Comparison of ENCODE assay signal across 8 mouse cellular contexts in the genomic region with DNA sequence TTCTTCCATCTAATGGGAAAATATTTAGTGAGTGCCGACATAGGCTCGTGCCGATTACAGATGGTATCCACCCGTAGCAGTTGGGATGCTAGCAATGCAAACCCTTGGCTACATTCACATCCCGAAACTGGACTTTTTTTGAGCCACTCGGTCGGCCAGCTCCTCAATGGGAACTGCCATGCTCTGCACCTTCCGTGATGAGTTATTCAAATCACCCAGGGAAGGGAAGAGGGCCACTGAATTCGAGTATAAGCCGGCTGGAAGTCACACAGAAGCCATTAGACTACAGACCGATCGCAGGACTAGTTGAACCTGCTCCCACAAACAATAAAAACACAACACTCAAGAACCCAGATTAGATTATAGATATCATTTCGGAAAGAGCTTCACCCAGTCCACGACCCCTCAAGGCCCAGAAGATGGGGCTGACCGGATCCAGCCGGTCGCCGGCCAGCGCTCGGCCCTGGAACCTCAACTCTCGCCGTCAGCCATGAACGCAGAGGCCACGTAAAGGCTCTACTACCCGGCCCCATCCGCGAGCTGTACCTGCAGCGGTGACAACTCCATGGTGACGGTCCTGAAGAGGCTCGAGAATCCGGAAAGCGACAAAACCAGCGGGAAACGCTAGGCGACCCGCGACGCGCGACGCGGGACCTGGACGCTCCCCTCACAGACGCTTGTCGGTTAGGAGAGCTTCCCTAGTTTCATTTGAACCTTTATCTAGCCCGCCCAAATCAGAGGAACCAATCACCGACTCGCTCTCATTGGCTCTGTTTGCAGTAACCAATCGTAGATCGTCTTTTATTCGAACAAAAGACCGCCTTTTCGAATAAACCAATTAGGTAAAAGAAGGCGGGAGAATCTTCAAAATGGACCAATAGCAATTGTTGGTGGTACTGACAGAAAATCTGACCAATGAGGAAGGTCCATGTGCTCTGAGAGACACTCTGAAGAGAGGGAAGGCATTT. TPM values are rescaled to one million over a fixed set of nuclear protein-coding genes. Genes with fewer than 3 reads are reported as not detected.
A peak's percentile ranks its signal among the peaks of the same experiment; 100 is the strongest.
DNase-seq lines count a peak whose midpoint lies in the region; ATAC-seq and TF ChIP-seq lines count a peak whose summit lies in the region.

A gene (minus strand): TSS at position 690 of the 968 bp plus-strand sequence.

- DNase-seq in CD4-positive, CD25-positive, alpha-beta regulatory T cell, adult 2 months (ENCODE audit: low read depth, low spot score): peak; percentile 95
- DNase-seq in brain, embryonic 18.5 days (ENCODE audit: low read depth, low spot score): peak; percentile 98
- DNase-seq in kidney, postnatal 0 days (ENCODE audit: low spot score): peak; percentile 99
- peak; percentile 93 for DNase-seq in liver, embryonic 11.5 days (ENCODE audit: low spot score)
- DNase-seq in naive thymus-derived CD4-positive, alpha-beta T cell, adult 2 months (ENCODE audit: low read depth): peak; percentile 100

- peak within 1 kb of the TSS; percentile 74 for H3K4me3 ChIP-seq in heart, embryonic 12.5 days
- peak within 1 kb of the TSS; percentile 75 for H3K4me3 ChIP-seq in kidney, postnatal 0 days (replicated peaks; ENCODE audit: low read depth, low read length)
- H3K4me3 ChIP-seq in liver, embryonic 11.5 days (ENCODE audit: low read depth, low read length): peak within 1 kb of the TSS; percentile 93
- peak within 1 kb of the TSS; percentile 75 for H3K4me3 ChIP-seq in stomach, embryonic 14.5 days (ENCODE audit: low read depth, low read length)

- peak; percentile 96 for ATAC-seq in erythroid progenitor cell, adult 5-6 weeks (replicated peaks; ENCODE audit: low FRiP score, poor library complexity, severe bottlenecking)
- peak; percentile 93 for ATAC-seq in heart, embryonic 12.5 days (ENCODE audit: insufficient number of reproducible peaks, low FRiP score)
- ATAC-seq in kidney, postnatal 0 days (replicated peaks; ENCODE audit: low FRiP score, low read depth): peak; percentile 94
- peak; percentile 93 for ATAC-seq in liver, embryonic 11.5 days (replicated peaks; ENCODE audit: low FRiP score)
- peak; percentile 94 for ATAC-seq in stomach, embryonic 14.5 days (ENCODE audit: insufficient number of reproducible peaks, insufficient read depth, low FRiP score, low read depth)

- H3K36me3 ChIP-seq in heart, embryonic 12.5 days: peaks cover 30% of the 10 kb centered on the region
- 0 out of 2 replicates have a peak, but pooled peaks cover 10% of the 10 kb centered on the region for H3K36me3 ChIP-seq in kidney, postnatal 0 days (ENCODE audit: insufficient read depth, low read length)
- peaks cover 29% of the 10 kb centered on the region for H3K36me3 ChIP-seq in liver, embryonic 11.5 days (ENCODE audit: control insufficient read depth, insufficient read depth, low read length)
- H3K36me3 ChIP-seq in stomach, embryonic 14.5 days (ENCODE audit: control insufficient read depth, insufficient read depth, low read length): peaks cover 27% of the 10 kb centered on the region

- H3K27me3 ChIP-seq in heart, embryonic 12.5 days (replicated peaks): no peaks in the 10 kb centered on the region
- no peaks in the 10 kb centered on the region for H3K27me3 ChIP-seq in kidney, postnatal 0 days (ENCODE audit: insufficient read depth, low read length)
- H3K27me3 ChIP-seq in liver, embryonic 11.5 days (replicated peaks; ENCODE audit: control insufficient read depth, insufficient read depth, low read length): no peaks in the 10 kb centered on the region
- no peaks in the 10 kb centered on the region for H3K27me3 ChIP-seq in stomach, embryonic 14.5 days (ENCODE audit: control insufficient read depth, insufficient read depth, low read length)

- no peak for TF ChIP-seq CTCF in kidney, postnatal 0 days (IDR thresholded peaks at IDR 0.05; ENCODE audit: low read depth)

- peak within 1 kb of the TSS; percentile 72 for H3K4me2 ChIP-seq in heart, embryonic 12.5 days
- peak within 1 kb of the TSS; percentile 67 for H3K4me2 ChIP-seq in kidney, postnatal 0 days (ENCODE audit: low read length)
- peak within 1 kb of the TSS; percentile 81 for H3K4me2 ChIP-seq in liver, embryonic 11.5 days
- peak within 1 kb of the TSS; percentile 60 for H3K4me2 ChIP-seq in stomach, embryonic 14.5 days (replicated peaks; ENCODE audit: low read depth, low read length)

- H3K4me1 ChIP-seq in heart, embryonic 12.5 days (replicated peaks): peaks cover 14% of the 10 kb centered on the region
- H3K4me1 ChIP-seq in kidney, postnatal 0 days (replicated peaks; ENCODE audit: insufficient read depth, low read length): 0 out of 2 replicates have a peak, but pooled peaks cover 6% of the 10 kb centered on the region
- H3K4me1 ChIP-seq in liver, embryonic 11.5 days (replicated peaks; ENCODE audit: control insufficient read depth, insufficient read depth, low read length): peaks cover 15% of the 10 kb centered on the region
- peaks cover 13% of the 10 kb centered on the region; the same call in 1 of the 2 replicates for H3K4me1 ChIP-seq in stomach, embryonic 14.5 days (ENCODE audit: control insufficient read depth, insufficient read depth, low read length)

- H3K9ac ChIP-seq in heart, embryonic 12.5 days: peak within 1 kb of the TSS; percentile 76
- peak within 1 kb of the TSS; percentile 75 for H3K9ac ChIP-seq in kidney, postnatal 0 days (ENCODE audit: low read depth, low read length)
- peak within 1 kb of the TSS; percentile 99 for H3K9ac ChIP-seq in liver, embryonic 11.5 days (ENCODE audit: low read depth, low read length)
- peak within 1 kb of the TSS; percentile 80 for H3K9ac ChIP-seq in stomach, embryonic 14.5 days (replicated peaks; ENCODE audit: low read depth, low read length)

- peak within 1 kb of the TSS; percentile 41 for H3K27ac ChIP-seq in heart, embryonic 12.5 days (ENCODE audit: poor library complexity, severe bottlenecking)
- peak within 1 kb of the TSS; percentile 52 for H3K27ac ChIP-seq in kidney, postnatal 0 days
- H3K27ac ChIP-seq in liver, embryonic 11.5 days (ENCODE audit: low read depth, low read length): peak within 1 kb of the TSS; percentile 88
- H3K27ac ChIP-seq in stomach, embryonic 14.5 days (ENCODE audit: low read length): peak within 1 kb of the TSS; percentile 86

- H3K9me3 ChIP-seq in heart, embryonic 12.5 days (replicated peaks): no peaks in the 10 kb centered on the region
- no peaks in the 10 kb centered on the region for H3K9me3 ChIP-seq in kidney, postnatal 0 days (replicated peaks; ENCODE audit: low read length)
- no peaks in the 10 kb centered on the region for H3K9me3 ChIP-seq in liver, embryonic 11.5 days (ENCODE audit: control insufficient read depth, low read length)
- no peaks in the 10 kb centered on the region for H3K9me3 ChIP-seq in stomach, embryonic 14.5 days (ENCODE audit: control insufficient read depth, low read depth, low read length)

- WGBS in heart, embryonic 12.5 days: under 1% methylated on average over 54 of the region's 54 CpGs
- WGBS in kidney, postnatal 0 days: under 1% methylated on average over 54 of the region's 54 CpGs
- under 1% methylated on average over 54 of the region's 54 CpGs for WGBS in liver, embryonic 11.5 days
- under 1% methylated on average over 54 of the region's 54 CpGs for WGBS in stomach, embryonic 14.5 days

RNA-seq across cellular contexts. Expression of the gene that starts here (rescaled TPM):
- total RNA-seq in erythroid progenitor cell, adult 5-6 weeks (2015; ENCODE audit: low replicate concordance): 1,106 and 1,185 TPM in 2 replicates
- 1,820 and 2,303 TPM in 2 replicates for total RNA-seq in erythroid progenitor cell, adult 5-6 weeks (2017; ENCODE audit: low replicate concordance)
- polyA plus RNA-seq in heart, embryonic 12.5 days (2016; fragmentation: Nextera tagmentation; extraction: Ambion mirVana): 196 and 201 TPM in 2 replicates
- polyA plus RNA-seq in kidney, postnatal 0 days (2015; fragmentation: Nextera tagmentation; extraction: Ambion mirVana): 70.5 and 85.9 TPM in 2 replicates
- polyA plus RNA-seq in liver, embryonic 11.5 days (2014; fragmentation: Nextera tagmentation; extraction: Ambion mirVana): 315 and 330 TPM in 2 replicates
- polyA plus RNA-seq in stomach, embryonic 14.5 days (2014; fragmentation: Nextera tagmentation; extraction: Ambion mirVana): 260 and 284 TPM in 2 replicates

Comparison
In these comparisons a context has a peak if more than half of its experiments do, and no peak if none do; other contexts are left out.
1. Peak in every context shown above with its lines: DNase-seq, ATAC-seq, H3K4me3 ChIP-seq and H3K27ac ChIP-seq.